Mouse (Mus musculus) testis, adult 2 months (tissue): ENCODE results near the gene Edaradd. TPM values are rescaled to one million over a fixed set of nuclear protein-coding genes. Genes with fewer than 3 reads are reported as not detected.

ENCODE experiments used
- H3K27ac ChIP-seq: fragments of 200-500 bp; 2 replicates; pipeline ENCODE4 v1.5.1; 2012; ENCODE audit warnings: low read depth, low read length; ENCODE audit not compliant: control insufficient read depth, insufficient read depth
- H3K27me3 ChIP-seq: fragments of 200-500 bp; 2 replicates; pipeline ENCODE4 v1.6.1; 2012; ENCODE audit warnings: mild to moderate bottlenecking, low read length, moderate library complexity; ENCODE audit not compliant: control insufficient read depth, insufficient read depth
- H3K36me3 ChIP-seq: fragments of 200-500 bp; 2 replicates; pipeline ENCODE4 v1.6.1; 2012; ENCODE audit warnings: mild to moderate bottlenecking, low read length; ENCODE audit not compliant: control insufficient read depth, insufficient read depth
- H3K4me1 ChIP-seq: fragments of 200-500 bp; 2 replicates; pipeline ENCODE4 v1.6.1; 2012; ENCODE audit warnings: low read length; ENCODE audit not compliant: control insufficient read depth, insufficient read depth
- H3K4me3 ChIP-seq: fragments of 200-500 bp; 2 replicates; pipeline ENCODE4 v1.5.1; 2012; ENCODE audit warnings: low read depth, mild to moderate bottlenecking, low read length, moderate library complexity, mixed read lengths; ENCODE audit not compliant: control insufficient read depth
- CTCF ChIP-seq: fragments of 200-500 bp; IDR thresholded peaks from 2 replicates; pipeline ENCODE4 v1.5.1; 2012; ENCODE audit warnings: low read depth, mild to moderate bottlenecking, inconsistent platforms, low read length, moderate library complexity; ENCODE audit not compliant: control insufficient read depth, insufficient read depth, insufficient replicate concordance
- POLR2A ChIP-seq: fragments of 200-500 bp; IDR thresholded peaks from 2 replicates; pipeline ENCODE4 v1.6.1; 2012; ENCODE audit warnings: low read depth, mild to moderate bottlenecking, inconsistent platforms, low read length, moderate library complexity; ENCODE audit not compliant: control insufficient read depth
- polyA plus RNA-seq: library from polyadenylated mRNA; depleted of rRNA; stranded (reverse); fragments of >200 nt; gene quantifications from 2 replicates; pipeline ENCODE4 v1.2.3, GENCODE M21; 2012

Gene Edaradd
- polyA plus RNA-seq, 1 experiment, result 0.19 TPM

- Histone ChIP-seq H3K27me3 (no peaks in the 10 kb centered on the region), H3K27ac (no peak overlapping the region), H3K4me3 (no peak overlapping the region), H3K4me1 (peaks cover 2% of the 10 kb centered on the region; the same call in 1 of the 2 replicates), H3K36me3 (no peaks in the 10 kb centered on the region)
- TF ChIP-seq POLR2A, result no peak
- no peak for TF ChIP-seq CTCF
Measured at GRCm38 (mm10) chr13:12494750-12495149, 25.5 kb downstream of the Edaradd start.

- Histone ChIP-seq H3K27me3 (no peaks in the 10 kb centered on the region), H3K27ac (no peak overlapping the region), H3K36me3 (no peaks in the 10 kb centered on the region), H3K4me3 (no peak overlapping the region), H3K4me1 (peaks cover 2% of the 10 kb centered on the region; the same call in 1 of the 2 replicates)
- TF ChIP-seq POLR2A (no peak), CTCF (no peak)
Measured at GRCm38 (mm10) chr13:12492515-12492914, 27.7 kb downstream of the Edaradd start.

DNA sequence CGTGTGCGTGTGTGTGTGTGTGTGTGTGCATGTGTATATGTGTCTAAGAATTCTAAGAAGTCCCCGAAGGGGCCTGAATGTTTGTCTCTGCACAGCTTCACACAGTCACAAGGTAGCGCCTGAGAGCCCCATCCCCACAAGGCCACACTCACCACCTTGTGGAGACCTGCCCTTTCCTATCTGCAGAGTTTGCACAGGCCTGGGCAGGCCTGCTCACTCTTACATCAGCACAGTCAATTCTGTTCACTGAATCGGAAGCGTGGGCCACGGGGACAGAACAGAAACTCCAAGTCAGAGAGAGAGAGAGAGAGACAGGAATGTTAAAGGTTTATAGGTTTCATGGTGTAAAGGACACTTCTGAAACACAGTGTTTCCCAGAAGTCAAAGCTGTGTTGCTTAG is 34.6 kb downstream of the Edaradd start:
- no peak overlapping the region for H3K27ac ChIP-seq
- TF ChIP-seq CTCF (no peak), POLR2A (no peak)
- H3K27me3 ChIP-seq, result no peaks in the 10 kb centered on the region
- no peaks in the 10 kb centered on the region for H3K4me1 ChIP-seq
- no peak overlapping the region for H3K4me3 ChIP-seq
- H3K36me3 ChIP-seq, result no peaks in the 10 kb centered on the region

DNA sequence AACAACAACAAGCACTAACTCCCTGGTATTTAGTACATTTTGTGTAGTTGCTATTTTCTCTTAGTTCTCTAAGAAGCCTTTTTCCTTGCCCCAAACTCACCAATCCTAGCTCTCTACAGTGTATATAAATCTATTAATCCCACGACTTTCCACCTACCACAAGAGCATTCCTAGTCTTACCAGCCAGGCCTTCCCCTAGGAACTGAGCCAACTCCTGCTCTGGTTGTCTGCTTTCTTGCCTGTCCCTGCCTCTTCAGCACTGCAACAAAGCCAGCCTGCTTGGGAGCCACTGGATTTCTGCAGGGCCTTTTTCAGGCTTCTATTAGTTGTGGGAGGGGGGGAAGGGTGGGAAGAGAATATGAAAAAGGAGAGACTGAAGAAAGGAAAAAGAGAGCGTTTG is 35.0 kb downstream of the Edaradd start:
- Histone ChIP-seq H3K27me3 (no peaks in the 10 kb centered on the region), H3K4me3 (no peak overlapping the region), H3K36me3 (no peaks in the 10 kb centered on the region), H3K27ac (no peak overlapping the region), H3K4me1 (no peaks in the 10 kb centered on the region)
- TF ChIP-seq CTCF (no peak), POLR2A (no peak)

- Histone ChIP-seq H3K36me3 (no peaks in the 10 kb centered on the region), H3K27me3 (no peaks in the 10 kb centered on the region), H3K4me3 (no peak overlapping the region), H3K4me1 (no peaks in the 10 kb centered on the region), H3K27ac (no peak overlapping the region)
- TF ChIP-seq CTCF, result no peak
- TF ChIP-seq POLR2A, result no peak
Measured at GRCm38 (mm10) chr13:12479802-12480201, 40.4 kb downstream of the Edaradd start.

GRCm38 (mm10) chr13:12478301-12478700 is 41.9 kb downstream of the Edaradd start:
- H3K27me3 ChIP-seq, result no peaks in the 10 kb centered on the region
- no peak overlapping the region for H3K27ac ChIP-seq
- no peak overlapping the region for H3K4me3 ChIP-seq
- H3K36me3 ChIP-seq, result no peaks in the 10 kb centered on the region
- no peak for TF ChIP-seq POLR2A
- no peak for TF ChIP-seq CTCF
- no peaks in the 10 kb centered on the region for H3K4me1 ChIP-seq

GRCm38 (mm10) chr13:12476886-12477285 is 43.4 kb downstream of the Edaradd start:
- H3K27ac ChIP-seq, result no peak overlapping the region
- no peaks in the 10 kb centered on the region for H3K36me3 ChIP-seq
- no peak for TF ChIP-seq POLR2A
- TF ChIP-seq CTCF, result no peak
- no peaks in the 10 kb centered on the region for H3K27me3 ChIP-seq
- H3K4me3 ChIP-seq, result no peak overlapping the region
- no peaks in the 10 kb centered on the region for H3K4me1 ChIP-seq

DNA sequence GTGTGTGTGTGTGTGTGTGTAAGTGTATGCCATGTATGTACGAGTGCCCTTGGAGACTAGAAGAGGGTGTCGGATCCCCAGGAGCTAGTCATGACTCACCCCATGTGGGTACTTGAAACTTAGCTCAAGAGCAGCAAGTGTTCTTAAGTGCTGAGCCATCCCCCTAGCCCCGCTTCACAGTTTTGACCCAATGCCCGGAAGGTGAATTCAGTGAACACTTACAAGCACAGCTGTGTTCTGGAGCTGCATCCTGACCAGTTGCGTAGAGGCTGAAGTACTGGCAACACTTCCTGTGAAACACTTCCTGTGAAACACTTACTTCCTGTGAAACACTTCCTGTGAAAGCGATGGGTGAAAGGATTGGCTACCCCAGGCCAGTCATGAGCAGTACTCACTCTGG is 45.0 kb downstream of the Edaradd start:
- no peaks in the 10 kb centered on the region for H3K4me1 ChIP-seq
- no peak overlapping the region for H3K4me3 ChIP-seq
- H3K36me3 ChIP-seq, result no peaks in the 10 kb centered on the region
- no peaks in the 10 kb centered on the region for H3K27me3 ChIP-seq
- TF ChIP-seq POLR2A (no peak), CTCF (no peak)
- no peak overlapping the region for H3K27ac ChIP-seq
